ENCODE assay signal across 16 mouse cellular contexts in genomic region chr2:151632982-151633381, GRCm38 (mm10). TPM values are rescaled to one million over a fixed set of nuclear protein-coding genes. Genes with fewer than 3 reads are reported as not detected.
A peak's percentile ranks its signal among the peaks of the same experiment; 100 is the strongest.
DNase-seq lines count a peak whose midpoint lies in the region; ATAC-seq lines count a peak whose summit lies in the region.
"Had no signal": no experiment of that assay in that cellular context is flagged by ENCODE, and none has a peak within 500 bp of the region (broad histone marks: within the 10 kb centered on the region; RNA-seq: fewer than 3 reads in every experiment).

No protein-coding gene starts in this region.

- no peak overlapping the region for H3K9ac ChIP-seq in heart, embryonic 14.5 days (ENCODE audit: low read length)
- H3K9ac ChIP-seq in midbrain, embryonic 11.5 days (ENCODE audit: low read length) = no peak overlapping the region
- H3K9ac ChIP-seq in midbrain, embryonic 12.5 days (replicated peaks) = no peak overlapping the region
- H3K9ac ChIP-seq: liver, embryonic 14.5 days had no signal

- peaks cover 49% of the 10 kb centered on the region for H3K27me3 ChIP-seq in heart, embryonic 14.5 days (ENCODE audit: control insufficient read depth, insufficient read depth, low read length)
- peaks cover 53% of the 10 kb centered on the region for H3K27me3 ChIP-seq in midbrain, embryonic 10.5 days (ENCODE audit: low read depth, poor library complexity, severe bottlenecking)
- H3K27me3 ChIP-seq in midbrain, embryonic 11.5 days (ENCODE audit: control insufficient read depth, insufficient read depth, low read length) = peaks cover 7% of the 10 kb centered on the region
- H3K27me3 ChIP-seq in midbrain, embryonic 12.5 days = peaks cover 34% of the 10 kb centered on the region

- 59% methylated on average over 5 of the region's 5 CpGs for WGBS in heart, embryonic 14.5 days
- 32% methylated on average over 5 of the region's 5 CpGs for WGBS in midbrain, embryonic 10.5 days
- 41% methylated on average over 5 of the region's 5 CpGs for WGBS in midbrain, embryonic 11.5 days
- WGBS in midbrain, embryonic 12.5 days = 29% methylated on average over 5 of the region's 5 CpGs

- no peak overlapping the region for H3K27ac ChIP-seq in heart, embryonic 14.5 days (replicated peaks in 1 of 2; ENCODE audit: control insufficient read depth in 1 of 2, insufficient read depth in 1 of 2, low read depth in 2 of 2, low read length in 2 of 2)
- no peak overlapping the region for H3K27ac ChIP-seq in midbrain, embryonic 10.5 days (replicated peaks)
- H3K27ac ChIP-seq in midbrain, embryonic 11.5 days (ENCODE audit: low read depth, low read length) = no peak overlapping the region
- no peak overlapping the region for H3K27ac ChIP-seq in midbrain, embryonic 12.5 days (replicated peaks)
- H3K27ac ChIP-seq: embryonic facial prominence, embryonic 12.5 days; liver, embryonic 14.5 days had no signal

- 0 out of 2 replicates have a peak overlapping the region, but pooled peaks have one; percentile 98 for H3K4me2 ChIP-seq in heart, embryonic 14.5 days (ENCODE audit: low read length)
- no peak overlapping the region for H3K4me2 ChIP-seq in midbrain, embryonic 11.5 days
- H3K4me2 ChIP-seq in midbrain, embryonic 12.5 days (replicated peaks) = peak overlapping the region; percentile 93; the same call in 1 of the 2 replicates

- no peak for DNase-seq in heart, adult 9 months (ENCODE audit: low spot score in 2 of 2)
- no peak for DNase-seq in midbrain, embryonic 10.5 days (ENCODE audit: low spot score)
- no peak for DNase-seq in midbrain, embryonic 11.5 days (ENCODE audit: low spot score, missing footprints)

- ATAC-seq in heart, embryonic 14.5 days (ENCODE audit: insufficient number of reproducible peaks, insufficient read depth, low FRiP score, low read depth) = no peak
- no peak for ATAC-seq in midbrain, embryonic 11.5 days (ENCODE audit: low FRiP score)
- no peak for ATAC-seq in midbrain, embryonic 12.5 days (ENCODE audit: low FRiP score, low read depth)
- ATAC-seq in inflammation-experienced regulatory T-cells, adult 6 months = no peak
- ATAC-seq in erythroblast, adult 5-6 weeks (replicated peaks; ENCODE audit: low FRiP score, poor library complexity, severe bottlenecking) = no peak

- H3K4me1 ChIP-seq in heart, embryonic 14.5 days (ENCODE audit: control insufficient read depth in 2 of 2, insufficient read depth in 2 of 2, low read length in 2 of 2) = peaks cover 0 to 4% of the 10 kb centered on the region in 2 experiments; a peak in 2 of 4 replicates
- peaks cover 19% of the 10 kb centered on the region for H3K4me1 ChIP-seq in midbrain, embryonic 10.5 days
- peaks cover 4% of the 10 kb centered on the region; the same call in 1 of the 2 replicates for H3K4me1 ChIP-seq in midbrain, embryonic 11.5 days (ENCODE audit: control insufficient read depth, insufficient read depth, low read length)
- H3K4me1 ChIP-seq in midbrain, embryonic 12.5 days = peaks cover 8% of the 10 kb centered on the region

- H3K36me3 ChIP-seq in heart, embryonic 14.5 days (ENCODE audit: control insufficient read depth, insufficient read depth, low read length) = no peaks in the 10 kb centered on the region
- no peaks in the 10 kb centered on the region for H3K36me3 ChIP-seq in midbrain, embryonic 10.5 days
- no peaks in the 10 kb centered on the region for H3K36me3 ChIP-seq in midbrain, embryonic 11.5 days (ENCODE audit: control insufficient read depth, insufficient read depth, low read length)
- no peaks in the 10 kb centered on the region for H3K36me3 ChIP-seq in midbrain, embryonic 12.5 days
- H3K36me3 ChIP-seq: embryonic facial prominence, embryonic 12.5 days had no signal

- no peaks in the 10 kb centered on the region for H3K9me3 ChIP-seq in heart, embryonic 14.5 days (ENCODE audit: control insufficient read depth, low read length)
- H3K9me3 ChIP-seq in midbrain, embryonic 10.5 days (replicated peaks) = no peaks in the 10 kb centered on the region
- H3K9me3 ChIP-seq in midbrain, embryonic 11.5 days (ENCODE audit: control insufficient read depth, low read length) = no peaks in the 10 kb centered on the region
- no peaks in the 10 kb centered on the region for H3K9me3 ChIP-seq in midbrain, embryonic 12.5 days
- H3K9me3 ChIP-seq: embryonic facial prominence, embryonic 12.5 days had no signal

- H3K4me3 ChIP-seq in heart, embryonic 14.5 days (ENCODE audit: control insufficient read depth in 1 of 2, insufficient read depth in 1 of 2, low read depth in 1 of 2, low read length in 2 of 2) = no peak overlapping the region
- H3K4me3 ChIP-seq in midbrain, embryonic 10.5 days = peak overlapping the region; percentile 83; the same call in 1 of the 2 replicates
- H3K4me3 ChIP-seq in midbrain, embryonic 11.5 days (ENCODE audit: low read depth, low read length) = no peak overlapping the region
- peak overlapping the region; percentile 68; the same call in 1 of the 2 replicates for H3K4me3 ChIP-seq in midbrain, embryonic 12.5 days

RNA-seq across cellular contexts. Expression of gene Snph, which starts 0.6 kb away (rescaled TPM):
- polyA plus RNA-seq in heart, embryonic 14.5 days (2014; fragmentation: Nextera tagmentation; extraction: Ambion mirVana) = 0.31 TPM in 2 replicates
- polyA plus RNA-seq in midbrain, embryonic 10.5 days (2016; fragmentation: Nextera tagmentation; extraction: Ambion mirVana) = 1.3 and 2.1 TPM in 2 replicates
- polyA plus RNA-seq in midbrain, embryonic 11.5 days (2014; fragmentation: Nextera tagmentation; extraction: Ambion mirVana) = 1.9 and 2.5 TPM in 2 replicates
- 5.5 and 6.3 TPM in 2 replicates for polyA plus RNA-seq in midbrain, embryonic 12.5 days (2016; fragmentation: Nextera tagmentation; extraction: Ambion mirVana)
- not detected for polyA plus RNA-seq in inflammation-experienced regulatory T-cells, adult 6 months (2017; shearing (Covaris generic))
- total RNA-seq in erythroblast, adult 5-6 weeks (2015; ENCODE audit: low replicate concordance) = not detected in 2 replicates
- not detected in 2 replicates for total RNA-seq in erythroblast, adult 5-6 weeks (2017; ENCODE audit: low replicate concordance)
- total RNA-seq: common myeloid progenitor, adult 5-6 weeks had no signal

RNA-seq across cellular contexts. Expression of gene Rad21l, which starts 35.4 kb away (rescaled TPM):
- not detected in 2 replicates for polyA plus RNA-seq in heart, embryonic 14.5 days (2014; fragmentation: Nextera tagmentation; extraction: Ambion mirVana)
- 0.06 TPM in 1 of 2 replicates, not detected in the other for polyA plus RNA-seq in midbrain, embryonic 10.5 days (2016; fragmentation: Nextera tagmentation; extraction: Ambion mirVana)
- not detected in 2 replicates for polyA plus RNA-seq in midbrain, embryonic 11.5 days (2014; fragmentation: Nextera tagmentation; extraction: Ambion mirVana)
- not detected in 2 replicates for polyA plus RNA-seq in midbrain, embryonic 12.5 days (2016; fragmentation: Nextera tagmentation; extraction: Ambion mirVana)
- not detected for polyA plus RNA-seq in inflammation-experienced regulatory T-cells, adult 6 months (2017; shearing (Covaris generic))
- not detected in 2 replicates for total RNA-seq in erythroblast, adult 5-6 weeks (2015; ENCODE audit: low replicate concordance)
- total RNA-seq in erythroblast, adult 5-6 weeks (2017; ENCODE audit: low replicate concordance) = not detected in 2 replicates
- total RNA-seq: adrenal gland, adult 2 months; common myeloid progenitor, adult 5-6 weeks; gastrocnemius, postnatal 10 days; heart, postnatal 10 days had no signal
- polyA plus RNA-seq: adrenal gland, adult 2 months; embryonic facial prominence, embryonic 12.5 days; intestine, embryonic 16.5 days; liver, embryonic 14.5 days; stomach, embryonic 14.5 days; thymus, adult 2 months had no signal

Comparison
In these comparisons a context has a peak if more than half of its experiments do, and no peak if none do; other contexts are left out.
1. H3K4me3 ChIP-seq: peak in midbrain, embryonic 10.5 days (single experiment) and midbrain, embryonic 12.5 days (single experiment); none in heart, embryonic 14.5 days (0 of 2) and midbrain, embryonic 11.5 days (single experiment).